Mouse (Mus musculus) liver, embryonic 12.5 days (tissue): ENCODE data around the gene BC053393. TPM values are rescaled to one million over a fixed set of nuclear protein-coding genes. Genes with fewer than 3 reads are reported as not detected.

Experiments used
- ATAC-seq: fragments of 200-750 bp; cut with Nextera tagmentation; 2 replicates; pipeline ENCODE4 v1.8.0; 2017; ENCODE audit warnings: moderate number of reproducible peaks, mild to moderate bottlenecking, moderate library complexity
- H3K27ac ChIP-seq: fragments of 300-500 bp; sonication (generic); 2 replicates; pipeline ENCODE4 v1.5.1; 2016; ENCODE audit warnings: mild to moderate bottlenecking
- H3K27me3 ChIP-seq: fragments of 300-500 bp; sonication (generic); replicated peaks from 2 replicates; pipeline ENCODE4 v1.6.1; 2016; ENCODE audit warnings: mild to moderate bottlenecking, moderate library complexity
- H3K36me3 ChIP-seq: fragments of 300-500 bp; sonication (generic); 2 replicates; pipeline ENCODE4 v1.6.1; 2016; ENCODE audit warnings: mild to moderate bottlenecking, moderate library complexity
- H3K4me1 ChIP-seq: fragments of 300-500 bp; sonication (generic); 2 replicates; pipeline ENCODE4 v1.6.1; 2016
- H3K4me2 ChIP-seq: fragments of 300-500 bp; sonication (generic); 2 replicates; pipeline ENCODE4 v1.6.1; 2016; ENCODE audit warnings: mild to moderate bottlenecking, moderate library complexity
- H3K4me3 ChIP-seq: fragments of 300-500 bp; sonication (generic); 2 replicates; pipeline ENCODE4 v1.5.1; 2016; ENCODE audit warnings: mild to moderate bottlenecking, moderate library complexity
- H3K9ac ChIP-seq: fragments of 300-500 bp; sonication (generic); 2 replicates; pipeline ENCODE4 v1.6.1; 2016; ENCODE audit warnings: mild to moderate bottlenecking, moderate library complexity
- H3K9me3 ChIP-seq: fragments of 300-500 bp; sonication (generic); replicated peaks from 2 replicates; pipeline ENCODE4 v1.6.1; 2016; ENCODE audit warnings: mild to moderate bottlenecking, moderate library complexity
- WGBS: fragments of 180-500 bp; shearing (Covaris S2); methylation state at CpG from one replicate; pipeline ENCODE4 v1.1.7; 2016; ENCODE audit not compliant: insufficient replicate concordance; 5-methylcytosine and 5-hydroxymethylcytosine counted together
- polyA plus RNA-seq: library from polyadenylated mRNA; unstranded; fragments of >200 nt; fragmentation: Nextera tagmentation; extraction: Ambion mirVana; gene quantifications from 2 replicates; pipeline ENCODE4 v1.2.1, GENCODE M21; 2016

The BC053393 gene
- not detected in 2 replicates for polyA plus RNA-seq

DNA sequence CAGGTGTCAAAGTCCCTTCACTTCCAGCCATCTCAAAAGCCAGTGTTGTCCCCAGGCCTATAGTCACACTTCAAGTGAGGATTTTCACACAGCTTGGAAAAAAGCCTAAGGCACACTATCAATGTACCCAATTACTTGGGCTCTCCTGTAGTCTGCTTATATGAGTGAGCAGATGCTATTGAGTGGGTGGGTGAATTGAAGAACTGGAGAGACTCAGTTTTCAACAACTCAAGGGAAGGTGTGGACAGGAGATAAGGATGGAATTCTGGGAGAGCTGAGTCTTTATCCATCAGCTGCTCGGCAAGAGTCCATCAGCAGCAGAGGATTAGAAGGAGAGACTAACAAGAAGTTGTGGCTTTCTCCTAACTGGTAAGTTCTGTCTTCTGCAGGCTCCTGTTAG, at the start of gene BC053393:
TSS of gene BC053393 (plus strand) at position 210 of the 400 bp plus-strand sequence.
- no peak for ATAC-seq
- H3K4me3 ChIP-seq, result no peak within 1 kb of the TSS
- no peak within 1 kb of the TSS for H3K9ac ChIP-seq
- WGBS, result 13% methylated on average over 1 of the region's 1 CpGs
- H3K27ac ChIP-seq, result no peak within 1 kb of the TSS
- no peaks in the 10 kb centered on the region for H3K36me3 ChIP-seq
- no peaks in the 10 kb centered on the region for H3K9me3 ChIP-seq
- no peaks in the 10 kb centered on the region for H3K4me1 ChIP-seq
- H3K27me3 ChIP-seq, result no peaks in the 10 kb centered on the region
- H3K4me2 ChIP-seq, result no peak within 1 kb of the TSS

GRCm38 (mm10) chr11:46522719-46523118, 48.6 kb upstream of the BC053393 start:
- Histone ChIP-seq H3K9ac (no peak overlapping the region), H3K9me3 (no peaks in the 10 kb centered on the region), H3K4me1 (no peaks in the 10 kb centered on the region), H3K27me3 (no peaks in the 10 kb centered on the region), H3K36me3 (no peaks in the 10 kb centered on the region), H3K27ac (no peak overlapping the region), H3K4me2 (no peak overlapping the region), H3K4me3 (no peak overlapping the region)
- no peak for ATAC-seq
- WGBS, result 64% methylated on average over 3 of the region's 3 CpGs

DNA sequence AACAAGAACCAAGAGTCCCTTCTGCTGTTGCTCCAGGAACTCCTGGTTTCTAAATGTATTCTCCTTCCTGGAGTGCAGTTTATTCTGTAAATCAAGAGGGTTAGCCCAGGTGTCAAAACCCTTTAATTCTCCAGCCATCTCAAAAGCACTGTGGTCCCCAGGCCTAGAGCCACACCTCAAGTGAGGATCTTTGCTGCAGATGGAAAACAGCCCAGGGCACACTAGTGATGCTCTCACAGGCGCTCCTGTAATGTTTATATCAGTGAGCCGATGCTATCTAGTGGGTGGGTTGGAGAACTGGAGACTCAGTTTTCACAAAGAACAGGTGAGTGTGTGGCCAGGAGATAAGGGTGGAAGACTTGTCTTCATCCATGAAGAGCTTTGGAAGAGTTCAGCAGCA, 47.4 kb upstream of the BC053393 start, which contains the start of gene Gm12169:
TSS of gene Gm12169 (plus strand) at position 301 of the 400 bp plus-strand sequence.
- Histone ChIP-seq H3K27me3 (no peaks in the 10 kb centered on the region), H3K4me1 (no peaks in the 10 kb centered on the region), H3K4me3 (no peak within 1 kb of the TSS), H3K36me3 (no peaks in the 10 kb centered on the region), H3K9ac (no peak within 1 kb of the TSS), H3K9me3 (no peaks in the 10 kb centered on the region), H3K4me2 (no peak within 1 kb of the TSS), H3K27ac (no peak within 1 kb of the TSS)
- no peak for ATAC-seq
- 74% methylated on average over 2 of the region's 2 CpGs for WGBS

DNA sequence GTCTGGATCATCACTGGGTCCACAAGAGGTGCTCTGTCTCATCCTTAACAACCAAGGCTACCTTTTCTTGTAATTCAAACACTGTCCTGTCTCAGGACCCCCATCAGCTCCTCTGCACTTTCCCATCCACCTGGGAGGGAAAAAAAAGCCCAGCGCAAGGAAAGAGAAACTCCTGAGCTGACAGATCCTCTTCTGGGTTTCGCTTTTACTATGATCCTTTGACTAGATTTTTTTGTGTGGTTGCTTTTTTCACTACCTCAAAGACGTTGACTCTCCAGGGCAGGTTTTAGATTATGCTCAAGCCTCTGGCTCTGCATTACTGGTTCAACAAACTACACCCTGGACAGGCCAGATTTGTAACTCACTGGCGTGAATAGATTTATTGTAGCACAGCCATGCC, 41.2 kb upstream of the BC053393 start:
- WGBS, result 65% methylated on average over 4 of the region's 4 CpGs
- no peak overlapping the region for H3K4me2 ChIP-seq
- no peaks in the 10 kb centered on the region for H3K36me3 ChIP-seq
- H3K4me1 ChIP-seq, result no peaks in the 10 kb centered on the region
- no peak for ATAC-seq
- H3K4me3 ChIP-seq, result no peak overlapping the region
- no peak overlapping the region for H3K9ac ChIP-seq
- H3K9me3 ChIP-seq, result no peaks in the 10 kb centered on the region
- no peaks in the 10 kb centered on the region for H3K27me3 ChIP-seq
- H3K27ac ChIP-seq, result no peak overlapping the region

DNA sequence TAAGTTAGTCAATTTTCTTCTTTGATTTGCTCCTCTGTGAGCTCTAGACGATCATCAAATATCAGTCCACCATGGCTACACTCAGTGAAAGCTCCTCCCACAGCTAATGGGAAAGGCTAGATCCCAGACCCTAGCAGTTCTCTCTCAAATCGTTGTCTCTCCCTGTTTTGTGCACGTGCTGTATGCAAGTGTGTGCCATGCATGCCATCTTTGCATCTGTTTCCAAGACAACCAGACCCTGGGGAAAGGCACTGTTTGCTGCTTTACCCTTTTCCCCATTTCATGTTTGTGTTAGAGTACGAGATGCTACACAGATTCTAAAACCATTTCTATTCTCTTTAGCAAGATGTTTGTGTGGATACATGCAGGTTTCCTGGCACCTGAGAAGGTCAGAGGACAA, 34.4 kb upstream of the BC053393 start:
- Histone ChIP-seq H3K4me3 (no peak overlapping the region), H3K9ac (no peak overlapping the region), H3K27me3 (no peaks in the 10 kb centered on the region), H3K27ac (no peak overlapping the region), H3K4me1 (no peaks in the 10 kb centered on the region), H3K36me3 (no peaks in the 10 kb centered on the region), H3K4me2 (no peak overlapping the region), H3K9me3 (no peaks in the 10 kb centered on the region)
- ATAC-seq, result no peak
- 52% methylated on average over 4 of the region's 4 CpGs for WGBS

DNA sequence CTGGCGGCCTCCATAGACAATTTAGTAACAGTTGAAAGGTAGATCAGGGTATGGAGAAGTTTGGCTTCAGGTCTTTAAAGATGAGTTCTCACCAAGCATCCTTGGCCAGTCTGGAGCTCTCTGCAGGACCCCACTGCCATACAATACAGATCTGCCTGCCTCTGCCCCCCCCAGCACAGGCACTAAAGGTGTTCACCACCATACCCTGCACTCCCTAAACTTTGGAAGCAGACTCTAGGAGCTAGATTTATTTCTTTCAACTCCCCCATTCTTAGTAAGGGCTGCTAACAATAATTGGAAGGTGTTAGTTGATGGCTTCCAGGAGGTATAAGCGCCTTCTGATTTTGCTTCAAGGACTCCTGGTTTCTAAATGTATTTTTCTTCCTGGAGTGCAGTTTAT, 27.8 kb upstream of the BC053393 start:
- Histone ChIP-seq H3K4me3 (no peak overlapping the region), H3K4me1 (no peaks in the 10 kb centered on the region), H3K4me2 (no peak overlapping the region), H3K36me3 (no peaks in the 10 kb centered on the region), H3K9ac (no peak overlapping the region), H3K27ac (no peak overlapping the region), H3K9me3 (no peaks in the 10 kb centered on the region), H3K27me3 (no peaks in the 10 kb centered on the region)
- WGBS, result 56% methylated on average over 2 of the region's 2 CpGs
- ATAC-seq, result no peak

DNA sequence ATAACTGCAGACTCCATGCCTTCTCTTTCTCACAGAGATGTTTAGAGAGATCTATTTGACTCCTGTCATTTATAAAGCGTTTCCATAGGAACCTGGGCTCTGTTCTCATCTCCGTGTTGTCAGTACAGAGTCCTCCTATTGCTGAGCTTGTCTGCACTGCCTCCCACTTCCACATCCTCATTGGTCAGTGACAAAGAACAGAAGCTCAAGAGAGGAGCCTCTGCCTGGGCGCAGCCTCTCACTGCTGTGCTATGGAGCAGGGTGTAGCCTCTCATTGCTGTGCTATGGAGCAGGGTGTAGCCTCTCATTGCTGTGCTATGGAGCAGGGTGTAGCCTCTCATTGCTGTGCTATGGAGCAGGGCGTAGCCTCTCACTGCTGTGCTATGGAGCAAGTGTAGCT, 21.6 kb upstream of the BC053393 start:
- no peak overlapping the region for H3K4me3 ChIP-seq
- no peak for ATAC-seq
- no peaks in the 10 kb centered on the region for H3K36me3 ChIP-seq
- H3K27ac ChIP-seq, result no peak overlapping the region
- H3K4me2 ChIP-seq, result no peak overlapping the region
- no peaks in the 10 kb centered on the region for H3K9me3 ChIP-seq
- no peak overlapping the region for H3K9ac ChIP-seq
- H3K27me3 ChIP-seq, result no peaks in the 10 kb centered on the region
- no peaks in the 10 kb centered on the region for H3K4me1 ChIP-seq
- 71% methylated on average over 4 of the region's 4 CpGs for WGBS

GRCm38 (mm10) chr11:46552741-46553140, 18.6 kb upstream of the BC053393 start:
- ATAC-seq, result no peak
- H3K36me3 ChIP-seq, result no peaks in the 10 kb centered on the region
- H3K4me2 ChIP-seq, result no peak overlapping the region
- H3K9ac ChIP-seq, result no peak overlapping the region
- H3K27me3 ChIP-seq, result no peaks in the 10 kb centered on the region
- H3K9me3 ChIP-seq, result no peaks in the 10 kb centered on the region
- H3K4me1 ChIP-seq, result no peaks in the 10 kb centered on the region
- H3K4me3 ChIP-seq, result no peak overlapping the region
- WGBS, result 70% methylated on average over 3 of the region's 3 CpGs
- no peak overlapping the region for H3K27ac ChIP-seq

- Histone ChIP-seq H3K4me2 (no peak overlapping the region), H3K36me3 (no peaks in the 10 kb centered on the region), H3K4me1 (no peaks in the 10 kb centered on the region), H3K27me3 (no peaks in the 10 kb centered on the region), H3K9me3 (no peaks in the 10 kb centered on the region), H3K4me3 (no peak overlapping the region), H3K9ac (no peak overlapping the region), H3K27ac (no peak overlapping the region)
- WGBS, result 70% methylated on average over 4 of the region's 4 CpGs
- ATAC-seq, result no peak
These were observed 10.2 kb upstream of the BC053393 start for GRCm38 (mm10) chr11:46561096-46561495.

DNA sequence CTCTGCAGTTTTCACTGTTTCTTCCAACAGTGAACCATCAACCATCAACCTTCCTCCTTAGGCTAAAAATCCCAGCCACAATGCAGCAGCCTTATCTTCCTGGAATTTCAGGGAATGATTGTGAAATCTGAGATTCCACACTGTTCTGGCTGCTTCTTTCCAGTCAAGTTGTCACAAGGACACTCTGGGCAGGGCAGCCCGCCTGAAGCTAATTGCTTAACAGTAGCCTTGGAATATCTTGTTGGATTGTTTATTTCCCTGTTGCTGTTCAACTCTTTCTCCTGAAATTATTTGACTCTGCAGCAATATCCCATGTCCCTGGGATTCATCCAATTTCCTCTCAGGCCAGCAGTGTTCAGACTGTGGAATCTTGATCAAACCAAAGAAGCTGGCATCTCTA, 6.7 kb upstream of the BC053393 start:
- no peaks in the 10 kb centered on the region for H3K4me1 ChIP-seq
- H3K36me3 ChIP-seq, result no peaks in the 10 kb centered on the region
- WGBS, result 58% methylated on average over 1 of the region's 1 CpGs
- H3K9me3 ChIP-seq, result no peaks in the 10 kb centered on the region
- H3K4me3 ChIP-seq, result no peak overlapping the region
- no peak overlapping the region for H3K27ac ChIP-seq
- ATAC-seq, result no peak
- H3K27me3 ChIP-seq, result no peaks in the 10 kb centered on the region
- H3K9ac ChIP-seq, result no peak overlapping the region
- no peak overlapping the region for H3K4me2 ChIP-seq

DNA sequence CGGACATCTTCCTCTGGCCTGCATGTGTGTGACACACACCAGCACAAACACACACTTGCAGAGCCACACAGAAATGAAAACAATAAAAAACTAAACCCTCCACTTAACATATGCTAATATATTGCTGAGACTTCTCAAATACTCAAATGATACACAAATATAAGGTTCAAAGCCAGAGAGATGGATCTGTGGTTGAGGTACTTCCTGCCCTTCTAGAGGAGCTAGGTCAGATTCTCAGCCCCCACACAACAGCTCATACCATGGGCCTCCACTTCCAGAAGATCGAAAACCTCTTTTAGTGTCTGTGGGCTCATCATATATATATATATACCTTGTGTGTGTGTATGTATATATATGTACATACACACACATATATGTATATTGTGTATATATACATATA, 5.4 kb upstream of the BC053393 start:
- Histone ChIP-seq H3K4me1 (no peaks in the 10 kb centered on the region), H3K27ac (no peak overlapping the region), H3K4me2 (no peak overlapping the region), H3K9me3 (no peaks in the 10 kb centered on the region), H3K27me3 (no peaks in the 10 kb centered on the region), H3K9ac (no peak overlapping the region), H3K4me3 (no peak overlapping the region), H3K36me3 (no peaks in the 10 kb centered on the region)
- WGBS, result 83% methylated on average over 2 of the region's 2 CpGs
- ATAC-seq, result no peak

DNA sequence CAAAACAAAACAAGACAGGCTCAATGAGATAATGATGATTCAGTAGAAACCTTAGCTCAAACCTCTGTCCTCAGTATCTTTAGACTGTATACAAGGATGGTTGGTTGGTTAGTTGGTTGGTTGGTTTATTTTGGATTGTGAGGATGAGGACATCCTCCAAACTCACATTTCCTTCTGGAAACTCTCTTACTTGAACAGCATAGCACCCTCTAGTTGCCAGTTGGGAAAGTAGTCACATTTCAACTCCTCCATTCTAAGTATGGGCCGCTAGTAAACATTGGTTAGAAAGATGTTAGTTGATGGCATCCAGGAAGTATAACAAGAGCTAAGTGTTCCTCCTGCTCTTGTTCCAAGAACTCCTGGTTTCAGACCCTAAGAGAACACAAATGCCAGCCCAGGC, 2.2 kb upstream of the BC053393 start:
- no peaks in the 10 kb centered on the region for H3K27me3 ChIP-seq
- no peaks in the 10 kb centered on the region for H3K9me3 ChIP-seq
- no peak overlapping the region for H3K9ac ChIP-seq
- 54% methylated on average over 1 of the region's 1 CpGs for whole genome bisulfite sequencing
- no peaks in the 10 kb centered on the region for H3K4me1 ChIP-seq
- H3K36me3 ChIP-seq, result no peaks in the 10 kb centered on the region
- H3K27ac ChIP-seq, result no peak overlapping the region
- no peak for ATAC-seq
- no peak overlapping the region for H3K4me3 ChIP-seq
- H3K4me2 ChIP-seq, result no peak overlapping the region

DNA sequence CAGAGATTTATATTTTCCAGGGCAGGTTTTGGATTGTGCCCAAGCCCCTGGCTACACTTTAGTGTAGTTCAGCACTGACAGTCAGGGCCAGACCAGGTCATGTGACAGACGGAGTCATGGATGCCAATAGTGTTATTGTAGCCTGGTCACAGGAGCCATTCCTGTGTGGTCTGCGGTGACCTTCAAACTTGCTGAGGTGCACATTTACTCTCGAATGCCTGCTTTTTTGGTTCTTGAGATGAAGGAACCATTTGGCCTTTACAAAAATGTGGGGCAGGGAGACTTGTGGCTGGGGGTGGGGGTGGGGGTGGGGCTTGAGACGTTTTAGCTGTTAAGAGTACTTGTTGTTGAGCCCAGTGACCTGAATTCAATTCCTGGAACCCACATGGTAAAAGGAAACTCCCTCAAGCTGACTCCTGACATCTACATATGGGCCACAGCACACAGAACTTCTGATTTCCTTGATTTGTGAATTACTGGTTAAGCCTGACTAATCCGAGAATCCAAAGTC, 7.5 kb downstream of the BC053393 start:
- H3K4me3 ChIP-seq, result no peak overlapping the region
- H3K9ac ChIP-seq, result no peak overlapping the region
- WGBS, result 51% methylated on average over 5 of the region's 5 CpGs
- no peaks in the 10 kb centered on the region for H3K36me3 ChIP-seq
- ATAC-seq, result no peak
- no peak overlapping the region for H3K4me2 ChIP-seq
- H3K27me3 ChIP-seq, result no peaks in the 10 kb centered on the region
- no peaks in the 10 kb centered on the region for H3K9me3 ChIP-seq
- H3K4me1 ChIP-seq, result no peaks in the 10 kb centered on the region
- H3K27ac ChIP-seq, result no peak overlapping the region
